Mouse (Mus musculus) thymus, postnatal 10 days (tissue): ENCODE results near the gene Srsf3.
"Not testable (repeated sequence)": the region's sequence is repeated elsewhere in the genome, so short reads cannot be mapped to it uniquely, and the experiment has no call there.

Experiments
- DNase-seq, 2 experiments: peaks; one replicate each; pipeline ENCODE4 v3.0.0; 2021; ENCODE audit warnings: low spot score in 2 of 2

Gene Srsf3

GRCm38 (mm10) chr17:29032274-29033069, at the start of gene Srsf3:
TSS of gene Srsf3 (plus strand) at chr17:29032628.
- peak; percentile 99 to 100 for DNase-seq

GRCm38 (mm10) chr17:28984724-28985420, 47.6 kb upstream of the Srsf3 start:
- no peak for DNase-seq

- no peak for DNase-seq
Measured at GRCm38 (mm10) chr17:28986833-28987232, 45.6 kb upstream of the Srsf3 start.

GRCm38 (mm10) chr17:28987713-28988112, 44.7 kb upstream of the Srsf3 start:
- peak; percentile 31 to 68 for DNase-seq

GRCm38 (mm10) chr17:28988291-28988690, 44.1 kb upstream of the Srsf3 start:
- DNase-seq = no peak

- no peak for DNase-seq
Measured at GRCm38 (mm10) chr17:28988996-28989395, 43.4 kb upstream of the Srsf3 start.

- DNase-seq = no peak
Measured at GRCm38 (mm10) chr17:28990060-28990459, 42.4 kb upstream of the Srsf3 start.

GRCm38 (mm10) chr17:28991286-28991685, 41.1 kb upstream of the Srsf3 start:
- DNase-seq = no peak

- DNase-seq = no peak
Measured at GRCm38 (mm10) chr17:28992105-28992504, 40.3 kb upstream of the Srsf3 start.

GRCm38 (mm10) chr17:28993004-28993403, 39.4 kb upstream of the Srsf3 start:
- not testable (repeated sequence) for DNase-seq

- DNase-seq = no peak
Measured at GRCm38 (mm10) chr17:28994615-28995014, 37.8 kb upstream of the Srsf3 start.

- no peak for DNase-seq
Measured at GRCm38 (mm10) chr17:29000465-29000864, 32.0 kb upstream of the Srsf3 start.

- no peak for DNase-seq
Measured at GRCm38 (mm10) chr17:29003740-29004139, 28.7 kb upstream of the Srsf3 start.

- DNase-seq = no peak
Measured at GRCm38 (mm10) chr17:29005002-29005401, 27.4 kb upstream of the Srsf3 start.

- DNase-seq = no peak
Measured at GRCm38 (mm10) chr17:29006812-29007211, 25.6 kb upstream of the Srsf3 start.

GRCm38 (mm10) chr17:29007243-29007640, 25.2 kb upstream of the Srsf3 start:
- DNase-seq = peak; percentile 39 to 47

- peak; percentile 94 to 97 for DNase-seq
Measured at GRCm38 (mm10) chr17:29007641-29008325, 24.6 kb upstream of the Srsf3 start, which contains the start of gene Stk38. TSS of gene Stk38 (minus strand) at chr17:29007995.

- DNase-seq = no peak
Measured at GRCm38 (mm10) chr17:29008326-29008650, 24.1 kb upstream of the Srsf3 start.

GRCm38 (mm10) chr17:29009181-29009580, 23.2 kb upstream of the Srsf3 start:
- no peak for DNase-seq

- DNase-seq = no peak
Measured at GRCm38 (mm10) chr17:29014235-29014634, 18.2 kb upstream of the Srsf3 start.

- DNase-seq = peak in 1 of 2 experiments; percentile 69
Measured at GRCm38 (mm10) chr17:29015638-29016037, 16.8 kb upstream of the Srsf3 start.

GRCm38 (mm10) chr17:29016705-29017104, 15.7 kb upstream of the Srsf3 start:
- no peak for DNase-seq
